Mouse (Mus musculus) stomach, embryonic 15.5 days (tissue): ENCODE measurements around the gene Rrp8. TPM values are rescaled to one million over a fixed set of nuclear protein-coding genes. Genes with fewer than 3 reads are reported as not detected.
"Not testable (repeated sequence)": the region's sequence is repeated elsewhere in the genome, so short reads cannot be mapped to it uniquely, and the experiment has no call there.

Source experiments
- ATAC-seq: fragments of 200-750 bp; cut with Nextera tagmentation; 2 replicates; pipeline ENCODE4 v1.8.0; 2017; ENCODE audit warnings: low read depth, moderate number of reproducible peaks, moderate TSS enrichment; ENCODE audit not compliant: insufficient read depth, low FRiP score
- H3K27ac ChIP-seq: fragments of 300-500 bp; sonication (generic); 2 replicates; pipeline ENCODE4 v1.5.1; 2015; ENCODE audit warnings: mild to moderate bottlenecking, inconsistent platforms
- H3K27me3 ChIP-seq: fragments of 300-500 bp; sonication (generic); replicated peaks from 2 replicates; pipeline ENCODE4 v1.6.1; 2015; ENCODE audit warnings: inconsistent platforms
- H3K36me3 ChIP-seq: fragments of 300-500 bp; sonication (generic); 2 replicates; pipeline ENCODE4 v1.6.1; 2015; ENCODE audit warnings: inconsistent platforms
- H3K4me1 ChIP-seq: fragments of 300-500 bp; sonication (generic); 2 replicates; pipeline ENCODE4 v1.6.1; 2015; ENCODE audit warnings: inconsistent platforms
- H3K4me2 ChIP-seq: fragments of 300-500 bp; sonication (generic); 2 replicates; pipeline ENCODE4 v1.6.1; 2015; ENCODE audit warnings: mild to moderate bottlenecking, inconsistent platforms
- H3K4me3 ChIP-seq: fragments of 300-500 bp; sonication (generic); replicated peaks from 2 replicates; pipeline ENCODE4 v1.5.1; 2015; ENCODE audit warnings: inconsistent platforms
- H3K9ac ChIP-seq: fragments of 300-500 bp; sonication (generic); 2 replicates; pipeline ENCODE4 v1.6.1; 2015; ENCODE audit warnings: inconsistent platforms
- H3K9me3 ChIP-seq: fragments of 300-500 bp; sonication (generic); 2 replicates; pipeline ENCODE4 v1.6.1; 2016; ENCODE audit warnings: inconsistent platforms
- WGBS: fragments of 180-500 bp; shearing (Covaris S2); methylation state at CpG from one replicate; pipeline ENCODE4 v1.1.7; 2015; 5-methylcytosine and 5-hydroxymethylcytosine counted together
- polyA plus RNA-seq: library from polyadenylated mRNA; unstranded; fragments of >200 nt; fragmentation: Nextera tagmentation; extraction: Ambion mirVana; gene quantifications from 2 replicates; pipeline ENCODE4 v1.2.1, GENCODE M21; 2015

Gene Rrp8
- polyA plus RNA-seq, 1 experiment from 2014 or later: 26.9 TPM

DNA sequence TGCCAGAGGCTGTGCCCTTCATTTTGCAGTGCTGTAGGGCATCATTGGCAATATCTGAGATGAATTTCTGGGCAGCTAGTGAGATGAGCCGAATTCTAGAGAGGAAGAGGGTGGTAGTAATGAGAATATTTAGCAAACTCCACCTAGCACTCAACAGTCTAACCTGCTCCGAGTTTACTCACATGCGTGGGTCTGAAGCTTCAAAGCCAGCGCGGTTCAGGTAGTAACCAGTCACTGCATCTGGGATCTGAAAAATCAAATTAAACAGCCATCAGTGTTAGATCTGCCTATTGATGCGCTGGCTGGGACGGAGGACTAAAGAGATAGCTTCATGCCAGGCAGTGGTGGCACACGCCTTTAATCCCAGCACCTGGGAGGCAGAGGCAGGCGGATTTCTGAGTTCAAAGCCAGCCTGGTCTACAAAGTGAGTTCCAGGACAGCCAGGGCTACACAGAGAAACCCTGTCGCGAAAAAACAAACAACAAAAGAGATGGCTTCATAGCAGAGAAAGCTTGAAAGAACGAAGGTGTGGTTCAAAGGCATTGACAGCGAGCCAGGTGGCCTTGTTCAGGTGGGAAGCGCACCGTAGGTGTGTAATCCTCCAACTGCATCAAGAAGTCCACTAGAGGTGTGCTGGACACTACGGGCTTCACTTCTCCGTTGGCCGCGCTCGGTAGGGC lies 6.2 kb upstream of the Rrp8 start:
- WGBS: 33% methylated on average over 20 of the region's 20 CpGs

DNA sequence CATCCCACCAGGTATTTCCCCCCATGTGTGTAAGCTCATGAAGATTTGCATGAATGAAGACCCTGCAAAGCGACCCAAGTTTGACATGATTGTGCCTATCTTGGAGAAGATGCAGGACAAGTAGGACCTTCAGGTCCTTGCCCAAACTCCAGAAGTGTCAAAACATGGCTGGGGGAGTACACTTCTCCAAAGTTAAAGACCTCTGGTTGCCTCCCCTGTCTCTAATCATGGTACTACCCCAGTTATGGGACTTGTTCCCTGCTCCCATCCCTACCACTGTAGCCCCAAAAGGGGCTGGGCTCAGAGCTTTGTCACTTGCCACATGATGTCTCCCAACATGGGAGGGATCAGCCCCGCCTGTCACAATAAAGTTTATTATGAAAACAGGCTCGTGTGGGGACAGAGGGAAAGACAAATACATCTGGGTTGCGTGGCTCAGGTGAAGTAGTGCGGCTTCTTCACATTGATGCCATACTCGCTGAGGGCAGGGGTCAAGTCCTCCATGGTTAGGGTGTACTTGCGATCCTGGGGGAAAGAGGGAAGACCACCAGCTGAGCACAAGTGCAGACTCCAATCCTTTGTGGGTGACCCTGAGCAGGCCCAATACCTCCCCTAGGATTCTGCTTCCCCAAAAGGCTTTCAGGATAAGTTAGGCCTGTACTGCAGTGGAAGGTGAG lies 5.5 kb upstream of the Rrp8 start:
- not testable (repeated sequence) for H3K9me3 ChIP-seq, ATAC-seq, H3K27ac ChIP-seq, H3K9ac ChIP-seq, H3K27me3 ChIP-seq
- 76% methylated on average over 7 of the region's 7 CpGs for WGBS
- peaks cover 24% of the 10 kb centered on the region for H3K36me3 ChIP-seq
- H3K4me3 ChIP-seq: peak overlapping the region; percentile 81; the same call in 1 of the 2 replicates
- peak overlapping the region; percentile 85; the same call in 1 of the 2 replicates for H3K4me2 ChIP-seq
- H3K4me1 ChIP-seq: peaks cover 16% of the 10 kb centered on the region

More for the DNA sequence above, 6.2 kb upstream of the Rrp8 start:
- Histone ChIP-seq H3K4me1 (peaks cover 16% of the 10 kb centered on the region), H3K9ac (peak overlapping the region; percentile 82), H3K4me2 (peak overlapping the region; percentile 85), H3K4me3 (peak overlapping the region; percentile 81), H3K36me3 (peaks cover 24% of the 10 kb centered on the region), H3K27ac (peak overlapping the region; percentile 75)
- H3K9me3 ChIP-seq, ATAC-seq, H3K27me3 ChIP-seq: not testable (repeated sequence)

DNA sequence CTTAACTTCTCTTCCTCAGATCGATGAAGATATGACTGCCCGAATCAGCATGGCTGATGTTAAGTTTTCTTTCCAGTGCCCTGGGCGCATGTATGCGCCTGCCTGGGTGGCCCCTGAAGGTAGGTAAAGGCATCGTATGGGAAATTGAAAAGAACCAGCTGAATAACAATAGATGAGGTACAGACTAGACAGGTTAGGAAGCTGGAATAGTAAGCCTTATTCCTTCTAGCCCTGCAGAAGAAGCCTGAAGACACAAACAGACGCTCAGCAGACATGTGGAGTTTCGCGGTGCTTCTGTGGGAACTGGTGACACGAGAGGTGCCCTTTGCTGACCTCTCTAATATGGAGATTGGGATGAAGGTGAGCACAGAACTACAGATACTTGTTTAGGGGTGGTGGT lies 4.8 kb upstream of the Rrp8 start:
- Histone ChIP-seq H3K27ac (no peak overlapping the region), H3K9me3 (no peaks in the 10 kb centered on the region), H3K36me3 (peaks cover 24% of the 10 kb centered on the region), H3K4me1 (peaks cover 16% of the 10 kb centered on the region), H3K27me3 (no peaks in the 10 kb centered on the region), H3K4me2 (no peak overlapping the region), H3K4me3 (no peak overlapping the region), H3K9ac (no peak overlapping the region)
- no peak for ATAC-seq
- 92% methylated on average over 9 of the region's 9 CpGs for WGBS

DNA sequence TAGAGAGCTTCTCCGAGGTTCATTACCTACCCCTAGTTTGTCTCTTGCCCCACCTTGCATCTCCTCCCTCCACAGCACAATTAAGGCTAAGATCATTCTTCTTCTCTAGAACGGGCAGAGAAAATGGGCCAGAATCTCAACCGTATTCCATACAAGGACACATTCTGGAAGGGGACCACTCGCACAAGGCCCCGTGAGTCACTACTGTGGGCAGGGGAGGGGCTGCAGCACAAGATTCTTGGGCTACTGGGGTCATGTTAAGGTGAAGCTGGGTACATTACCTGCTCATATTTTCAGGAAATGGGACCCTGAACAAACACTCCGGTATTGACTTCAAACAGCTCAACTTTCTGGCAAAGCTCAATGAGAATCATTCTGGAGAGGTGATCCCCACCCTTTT lies 3.7 kb upstream of the Rrp8 start:
- Histone ChIP-seq H3K27ac (no peak overlapping the region), H3K9ac (no peak overlapping the region), H3K36me3 (peaks cover 20% of the 10 kb centered on the region), H3K4me3 (no peak overlapping the region), H3K4me1 (peaks cover 16% of the 10 kb centered on the region), H3K4me2 (no peak overlapping the region), H3K27me3 (no peaks in the 10 kb centered on the region), H3K9me3 (no peaks in the 10 kb centered on the region)
- 69% methylated on average over 6 of the region's 6 CpGs for WGBS
- no peak for ATAC-seq

DNA sequence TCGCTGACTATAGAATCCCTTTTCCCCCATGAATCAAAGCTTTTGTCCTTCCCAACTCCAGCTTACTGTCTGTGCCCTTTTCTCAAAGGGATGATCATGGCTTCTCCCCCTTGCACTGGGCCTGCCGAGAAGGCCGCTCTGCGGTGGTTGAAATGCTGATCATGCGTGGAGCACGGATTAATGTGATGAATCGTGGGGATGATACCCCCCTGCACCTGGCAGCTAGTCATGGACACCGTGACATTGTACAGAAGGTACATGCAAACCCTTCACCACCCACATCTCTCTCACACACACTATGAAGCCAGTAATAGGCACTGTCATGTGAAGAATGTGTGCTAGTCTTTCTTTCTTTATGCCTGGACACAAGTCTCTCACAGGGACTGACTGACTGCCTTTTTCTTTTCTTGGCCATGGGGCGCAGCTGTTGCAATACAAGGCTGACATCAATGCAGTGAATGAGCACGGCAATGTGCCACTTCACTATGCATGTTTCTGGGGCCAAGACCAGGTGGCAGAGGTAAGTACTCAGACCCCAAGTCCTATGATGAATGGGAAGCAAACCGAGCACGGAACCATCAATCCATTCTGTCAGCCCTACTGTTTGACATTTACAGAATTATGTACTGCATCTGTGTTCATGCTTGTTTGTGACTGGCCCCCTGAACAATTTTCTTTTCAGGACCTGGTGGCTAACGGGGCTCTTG lies 3.1 kb upstream of the Rrp8 start:
- no peaks in the 10 kb centered on the region for H3K27me3 ChIP-seq
- no peaks in the 10 kb centered on the region for H3K9me3 ChIP-seq
- no peak for ATAC-seq
- H3K9ac ChIP-seq: no peak overlapping the region
- no peak overlapping the region for H3K4me3 ChIP-seq
- H3K36me3 ChIP-seq: peaks cover 20% of the 10 kb centered on the region
- 87% methylated on average over 13 of the region's 13 CpGs for WGBS
- H3K4me2 ChIP-seq: no peak overlapping the region
- H3K27ac ChIP-seq: no peak overlapping the region
- peaks cover 16% of the 10 kb centered on the region for H3K4me1 ChIP-seq

DNA sequence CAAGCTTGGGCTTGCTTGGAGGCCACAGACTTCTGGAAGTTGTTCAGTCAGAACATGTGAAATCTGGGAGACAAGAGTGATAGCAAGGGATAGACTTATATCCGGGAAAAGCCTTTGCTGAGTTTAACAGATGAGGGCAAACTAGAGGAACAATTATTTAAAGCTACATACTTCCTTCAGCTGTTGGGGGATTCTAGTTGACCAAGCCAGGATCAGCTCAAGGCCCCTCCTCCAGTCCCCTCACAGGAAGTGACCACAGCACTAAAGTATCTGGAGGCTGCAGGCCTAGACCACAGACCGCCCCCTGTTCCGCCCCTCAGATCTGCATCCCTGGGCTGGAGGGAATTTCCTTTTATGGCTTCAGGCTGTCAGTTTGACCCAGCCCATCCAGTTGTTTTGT lies 1.8 kb upstream of the Rrp8 start:
- H3K36me3 ChIP-seq: peaks cover 25% of the 10 kb centered on the region
- H3K4me2 ChIP-seq: peak overlapping the region; percentile 68
- WGBS: 18% methylated on average over 3 of the region's 3 CpGs
- peak overlapping the region; percentile 96 for H3K27ac ChIP-seq
- peak overlapping the region; percentile 16 for H3K9ac ChIP-seq
- ATAC-seq: peak; percentile 51; the same call in 1 of the 2 replicates
- peaks cover 22% of the 10 kb centered on the region for H3K4me1 ChIP-seq
- H3K9me3 ChIP-seq: no peaks in the 10 kb centered on the region
- peak overlapping the region; percentile 77 for H3K4me3 ChIP-seq
- H3K27me3 ChIP-seq: no peaks in the 10 kb centered on the region

DNA sequence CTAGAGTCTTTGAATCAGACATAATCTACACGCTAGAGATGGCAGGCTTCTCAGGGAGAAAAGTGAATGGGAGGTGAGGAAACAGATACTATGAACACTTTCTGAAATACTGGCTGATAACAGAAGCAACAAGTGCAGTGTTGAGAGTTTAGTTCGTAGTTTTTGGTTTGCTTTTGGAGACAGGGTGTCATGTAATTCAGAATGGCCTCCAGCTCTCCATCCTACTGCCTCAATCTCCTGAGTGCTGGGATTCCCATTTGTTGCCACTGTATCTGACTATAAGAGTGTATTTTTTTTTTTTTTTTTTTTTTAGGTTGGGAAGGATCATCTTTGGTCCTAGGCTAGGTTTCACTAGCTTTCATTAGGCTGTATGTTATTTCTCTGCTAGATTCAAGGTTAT lies 1.1 kb upstream of the Rrp8 start:
- no peak for ATAC-seq
- peaks cover 22% of the 10 kb centered on the region for H3K4me1 ChIP-seq
- H3K4me2 ChIP-seq: peak overlapping the region; percentile 68
- WGBS: 68% methylated on average over 2 of the region's 2 CpGs
- H3K27ac ChIP-seq: peak overlapping the region; percentile 96
- no peak overlapping the region for H3K9ac ChIP-seq
- no peaks in the 10 kb centered on the region for H3K9me3 ChIP-seq
- H3K36me3 ChIP-seq: peaks cover 31% of the 10 kb centered on the region
- no peaks in the 10 kb centered on the region for H3K27me3 ChIP-seq
- peak overlapping the region; percentile 77; the same call in 1 of the 2 replicates for H3K4me3 ChIP-seq

DNA sequence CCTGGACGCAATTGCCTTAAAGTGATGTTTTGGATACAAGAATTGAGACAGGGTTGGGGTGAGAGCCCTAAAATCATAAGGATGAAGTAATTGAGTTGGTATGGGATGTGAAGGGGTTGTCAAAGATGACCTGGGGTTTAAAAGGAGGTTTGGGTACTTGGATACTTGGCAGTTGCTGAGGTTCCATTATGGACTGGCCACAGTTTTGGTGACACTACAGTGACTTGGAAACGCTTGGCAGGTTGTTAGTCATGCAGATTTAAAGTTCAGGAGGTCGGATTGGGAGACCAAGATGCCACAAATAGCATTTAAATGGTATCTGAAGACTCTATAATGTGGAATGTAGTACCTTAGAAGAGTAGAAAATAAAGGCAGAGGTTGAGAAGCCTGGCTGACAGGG lies 463 bp upstream of the Rrp8 start:
- Histone ChIP-seq H3K9me3 (no peaks in the 10 kb centered on the region), H3K4me2 (peak overlapping the region; percentile 68), H3K27me3 (no peaks in the 10 kb centered on the region), H3K4me3 (peak overlapping the region; percentile 77), H3K4me1 (peaks cover 16% of the 10 kb centered on the region; the same call in 1 of the 2 replicates), H3K27ac (peak overlapping the region; percentile 89; the same call in 1 of the 2 replicates), H3K9ac (peak overlapping the region; percentile 88), H3K36me3 (peaks cover 38% of the 10 kb centered on the region)
- WGBS: 19% methylated on average over 3 of the region's 3 CpGs
- no peak for ATAC-seq

DNA sequence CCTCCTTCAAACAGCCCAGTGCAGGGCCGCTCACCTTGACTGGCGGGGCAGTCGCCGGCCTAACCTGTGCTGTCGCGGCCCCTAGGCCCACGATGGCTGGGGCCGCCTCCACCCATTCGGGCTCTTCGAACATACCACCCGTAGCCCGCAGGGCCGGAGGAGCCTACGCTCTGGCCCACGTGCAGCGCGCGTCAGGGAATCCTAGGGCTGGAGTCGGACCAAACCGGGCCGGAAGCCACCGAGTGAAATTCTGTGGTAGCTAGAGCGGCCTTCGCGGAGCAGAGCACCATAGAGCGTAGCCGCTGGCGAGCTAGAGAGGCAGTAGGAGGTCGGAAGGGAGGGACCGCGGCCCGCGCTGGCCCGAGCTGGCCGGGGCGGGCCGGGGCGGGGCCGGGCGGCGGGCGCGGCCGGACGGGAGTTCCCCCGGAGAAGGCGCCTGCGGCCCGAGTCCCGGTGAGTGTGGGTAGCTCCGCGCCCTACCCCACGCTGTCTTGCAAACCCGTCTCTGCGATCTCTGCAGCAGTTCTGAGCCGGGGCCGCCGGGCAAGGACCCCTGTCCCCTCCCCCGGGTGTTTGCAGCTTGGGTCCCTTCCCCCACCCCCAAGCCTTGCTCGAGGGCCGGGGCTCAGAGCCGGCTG lies 802 bp downstream of the Rrp8 start, which contains the start of gene Ilk:
Gene Ilk (plus strand): TSS at position 329 of the 638 bp plus-strand sequence.
- peak; percentile 99 for ATAC-seq
- WGBS: under 1% methylated on average over 62 of the region's 62 CpGs

DNA sequence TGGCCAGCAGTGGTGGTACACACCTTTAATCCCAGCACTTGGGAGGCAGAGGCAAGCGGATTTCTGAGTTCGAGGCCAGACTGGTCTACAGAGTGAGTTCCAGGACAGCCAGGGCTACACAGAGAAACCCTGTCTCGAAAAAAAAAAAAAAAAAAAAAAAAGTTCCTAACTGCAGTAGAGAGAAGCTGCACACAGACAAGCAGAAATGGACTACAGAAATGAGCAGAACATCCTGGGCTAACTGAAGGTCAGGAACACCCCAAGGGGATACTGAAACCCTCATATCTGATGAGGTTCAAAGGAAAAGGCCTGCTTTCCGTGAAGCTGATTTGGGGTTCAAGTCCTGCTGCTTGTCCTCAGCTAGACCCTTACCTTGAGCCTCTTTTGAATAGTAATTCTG lies 1.7 kb downstream of the Rrp8 start:
- H3K4me1 ChIP-seq: peaks cover 14% of the 10 kb centered on the region; the same call in 1 of the 2 replicates
- whole genome bisulfite sequencing: 47% methylated on average over 4 of the region's 4 CpGs
- peak overlapping the region; percentile 77 for H3K4me3 ChIP-seq
- H3K27ac ChIP-seq: peak overlapping the region; percentile 89; the same call in 1 of the 2 replicates
- peaks cover 26% of the 10 kb centered on the region for H3K36me3 ChIP-seq
- not testable (repeated sequence) for ATAC-seq, H3K27me3 ChIP-seq, H3K9me3 ChIP-seq
- peak overlapping the region; percentile 68 for H3K4me2 ChIP-seq
- peak overlapping the region; percentile 88 for H3K9ac ChIP-seq

More for the DNA sequence above, 802 bp downstream of the Rrp8 start, which contains the start of gene Ilk:
- H3K4me3 ChIP-seq: peak within 1 kb of the TSS; percentile 77
- peaks cover 14% of the 10 kb centered on the region; the same call in 1 of the 2 replicates for H3K4me1 ChIP-seq
- H3K27me3 ChIP-seq: no peaks in the 10 kb centered on the region
- H3K4me2 ChIP-seq: peak within 1 kb of the TSS; percentile 68
- H3K9ac ChIP-seq: peak within 1 kb of the TSS; percentile 88
- peaks cover 35% of the 10 kb centered on the region for H3K36me3 ChIP-seq
- H3K9me3 ChIP-seq: no peaks in the 10 kb centered on the region
- peak within 1 kb of the TSS; percentile 89 for H3K27ac ChIP-seq

DNA sequence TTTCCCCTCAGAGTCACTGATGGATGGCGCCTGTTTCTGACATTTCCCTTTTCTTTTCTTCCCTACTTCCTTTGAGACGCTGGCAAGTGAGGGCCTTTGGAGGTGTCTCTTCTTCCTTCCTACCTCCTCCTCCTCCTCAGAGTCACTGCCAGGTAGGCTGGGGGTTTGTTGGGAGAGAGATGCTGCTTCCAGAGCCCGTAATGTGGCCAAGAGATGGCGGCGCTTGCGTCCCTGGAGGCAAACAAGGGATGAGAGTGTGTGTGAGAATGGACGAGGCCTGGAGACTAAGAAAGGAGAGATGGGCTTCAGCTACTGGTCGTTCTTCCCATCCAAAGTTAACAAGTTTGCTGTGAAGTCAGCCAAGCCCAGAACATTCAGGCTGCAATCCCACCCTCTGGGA lies 2.4 kb downstream of the Rrp8 start:
- no peak for ATAC-seq
- Histone ChIP-seq H3K4me2 (0 out of 2 replicates have a peak overlapping the region, but pooled peaks have one; percentile 68), H3K9me3 (no peaks in the 10 kb centered on the region), H3K27me3 (no peaks in the 10 kb centered on the region), H3K4me3 (no peak overlapping the region), H3K4me1 (peaks cover 14% of the 10 kb centered on the region; the same call in 1 of the 2 replicates), H3K9ac (no peak overlapping the region), H3K27ac (no peak overlapping the region), H3K36me3 (peaks cover 27% of the 10 kb centered on the region)
- 84% methylated on average over 8 of the region's 8 CpGs for WGBS
